Mouse (Mus musculus) liver, adult 2 months (tissue): Measurements from ENCODE around the gene Mtx1. TPM values are rescaled to one million over a fixed set of nuclear protein-coding genes. Genes with fewer than 3 reads are reported as not detected.

ENCODE experiments used
- DNase-seq: peaks from one replicate; pipeline ENCODE4 v3.0.0-alpha.2; 2011; ENCODE audit warnings: low read depth, low spot score; ENCODE audit errors: extremely low read depth
- H3K27ac ChIP-seq: fragments of 200-500 bp; replicated peaks from 2 replicates; pipeline ENCODE4 v1.5.1; 2012; ENCODE audit warnings: low read depth, mild to moderate bottlenecking, control low read depth, inconsistent platforms, low read length; ENCODE audit not compliant: insufficient read depth
- H3K27me3 ChIP-seq: fragments of 200-500 bp; 2 replicates; pipeline ENCODE4 v1.6.1; 2012; ENCODE audit warnings: mild to moderate bottlenecking, moderate library complexity, low read length, inconsistent platforms; ENCODE audit not compliant: control insufficient read depth, insufficient read depth
- H3K36me3 ChIP-seq: fragments of 200-500 bp; 2 replicates; pipeline ENCODE4 v1.6.1; 2012; ENCODE audit warnings: low read length, inconsistent platforms; ENCODE audit not compliant: control insufficient read depth, insufficient read depth
- H3K4me1 ChIP-seq: fragments of 200-500 bp; 2 replicates; pipeline ENCODE4 v1.6.1; 2011; ENCODE audit warnings: low read length; ENCODE audit not compliant: control insufficient read depth, insufficient read depth
- H3K4me3 ChIP-seq: fragments of 200-500 bp; 2 replicates; pipeline ENCODE4 v1.5.1; 2011; ENCODE audit warnings: low read depth, mild to moderate bottlenecking, control low read depth, low read length, moderate library complexity; ENCODE audit not compliant: insufficient read depth
- H3K79me2 ChIP-seq: fragments of 200-500 bp; 2 replicates; pipeline ENCODE4 v1.6.1; 2012; ENCODE audit warnings: inconsistent platforms, mild to moderate bottlenecking, low read length, moderate library complexity; ENCODE audit not compliant: control insufficient read depth, insufficient read depth
- H3K9ac ChIP-seq: fragments of 200-500 bp; 2 replicates; pipeline ENCODE4 v1.6.1; 2012; ENCODE audit warnings: low read depth, mild to moderate bottlenecking, control low read depth, inconsistent platforms, low read length
- CTCF ChIP-seq: fragments of 200-500 bp; IDR thresholded peaks from 2 replicates; pipeline ENCODE4 v1.5.1; 2011; ENCODE audit warnings: low read depth, low read length, control low read depth
- POLR2A ChIP-seq: fragments of 200-500 bp; IDR thresholded peaks from 2 replicates; pipeline ENCODE4 v1.6.1; 2011; ENCODE audit warnings: low read length, control low read depth; ENCODE audit not compliant: insufficient read depth; ENCODE audit errors: extremely low read depth
- WGBS: fragments of 180-500 bp; shearing (Covaris S2); methylation state at CpG from one replicate; pipeline ENCODE4 v1.1.7; 2018; 5-methylcytosine and 5-hydroxymethylcytosine counted together
- polyA plus RNA-seq: library from polyadenylated mRNA; depleted of rRNA; stranded (reverse); fragments of >200 nt; gene quantifications from 2 replicates; pipeline ENCODE4 v1.2.3, GENCODE M21; 2012
- total RNA-seq: library from RNA; depleted of rRNA; stranded (reverse); fragments of >200 nt; gene quantifications from 2 replicates; pipeline ENCODE4 v1.2.3, GENCODE M21; 2014

The Mtx1 gene
- total and polyA plus RNA-seq, 2 experiments = 105 to 167 TPM

DNA sequence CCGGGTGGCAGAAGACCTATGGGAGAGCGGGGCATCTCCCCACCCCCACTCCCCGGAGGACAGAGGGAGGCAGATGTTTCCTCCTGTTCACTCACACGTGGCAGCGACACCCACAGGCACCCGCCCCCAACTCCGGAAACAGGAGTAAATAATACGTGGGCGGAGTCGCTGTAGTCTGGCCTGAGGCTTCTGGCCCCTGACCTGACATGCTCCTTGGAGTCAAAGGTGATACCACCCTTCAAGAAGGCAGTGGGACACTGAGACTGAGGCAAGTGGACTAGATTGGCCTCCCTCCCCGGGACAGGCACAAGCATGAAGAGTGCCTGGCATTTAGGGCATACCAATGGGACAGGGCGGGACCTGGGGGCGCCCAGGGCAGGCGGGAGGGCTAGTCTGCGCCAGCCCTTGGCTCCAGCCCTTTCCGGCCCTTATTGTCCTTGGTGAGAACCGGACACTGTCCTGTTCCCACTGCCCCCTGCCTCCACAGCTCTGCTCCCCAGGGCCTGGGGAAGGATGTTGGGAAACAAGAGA, 24.5 kb upstream of the Mtx1 start:
- Histone ChIP-seq H3K36me3 (no peaks in the 10 kb centered on the region), H3K4me3 (no peak overlapping the region), H3K27ac (no peak overlapping the region), H3K27me3 (no peaks in the 10 kb centered on the region), H3K4me1 (peaks cover 13% of the 10 kb centered on the region), H3K9ac (no peak overlapping the region), H3K79me2 (no peaks in the 10 kb centered on the region)
- WGBS = 16% methylated on average over 17 of the region's 17 CpGs
- TF ChIP-seq POLR2A (no peak), CTCF (no peak)
- DNase-seq = no peak

DNA sequence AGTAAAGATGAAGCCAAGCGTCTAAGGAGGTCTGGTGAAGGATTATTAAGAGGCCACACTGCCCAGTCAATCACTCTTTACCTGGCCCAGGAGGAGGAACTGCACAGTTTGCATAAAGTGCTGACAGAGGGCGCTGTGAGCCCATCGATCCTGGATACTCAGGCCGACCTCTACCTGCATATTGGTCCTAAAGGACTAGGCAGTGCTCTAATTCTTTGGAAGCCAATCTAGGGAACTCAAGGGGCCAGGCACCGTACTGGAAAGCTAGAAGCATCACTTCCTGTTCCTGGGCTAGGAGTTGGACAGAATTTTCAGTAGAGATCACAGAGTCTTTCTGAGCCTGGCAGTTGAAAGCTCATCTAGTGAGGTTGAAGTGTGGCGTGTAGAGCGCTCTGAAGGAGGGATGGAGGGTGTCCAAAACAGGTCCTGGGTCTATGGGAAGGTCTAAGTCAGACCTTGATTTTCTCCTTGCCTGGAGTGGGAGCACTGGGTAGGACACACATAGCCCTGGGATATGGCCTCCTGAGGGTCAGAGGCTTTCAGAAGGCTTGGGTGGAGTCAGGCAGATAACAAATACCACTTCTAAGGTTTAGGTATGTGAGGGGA, 23.6 kb upstream of the Mtx1 start:
- WGBS = 22% methylated on average over 7 of the region's 7 CpGs
- peak; percentile 64 for DNase-seq

DNA sequence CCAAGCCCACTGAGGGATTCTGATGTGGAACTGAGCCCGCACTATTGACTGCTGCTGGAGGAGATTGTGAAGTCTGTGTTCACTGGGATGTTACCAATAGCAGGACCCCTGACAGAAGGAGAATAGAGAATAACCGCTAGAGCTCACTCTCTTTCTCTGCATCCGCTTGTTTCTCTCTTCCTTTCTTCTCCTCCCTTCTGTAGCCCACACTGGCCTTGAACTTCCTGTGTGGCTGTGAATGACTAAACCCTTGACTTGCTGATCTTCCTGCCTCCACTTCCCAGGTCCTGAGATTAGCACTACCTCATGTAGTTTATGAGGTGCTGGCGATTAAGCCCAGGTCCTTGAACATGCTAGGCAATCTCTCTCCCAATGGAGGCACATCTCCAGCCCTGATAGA, 20.6 kb upstream of the Mtx1 start:
- no peak overlapping the region for H3K27ac ChIP-seq
- H3K36me3 ChIP-seq = no peaks in the 10 kb centered on the region
- no peak for DNase-seq
- peaks cover 15% of the 10 kb centered on the region for H3K4me1 ChIP-seq
- H3K4me3 ChIP-seq = no peak overlapping the region
- TF ChIP-seq POLR2A = no peak
- TF ChIP-seq CTCF = no peak
- H3K79me2 ChIP-seq = no peaks in the 10 kb centered on the region
- H3K27me3 ChIP-seq = no peaks in the 10 kb centered on the region
- 80% methylated on average over 4 of the region's 4 CpGs for WGBS
- no peak overlapping the region for H3K9ac ChIP-seq

More for the DNA sequence above, 23.6 kb upstream of the Mtx1 start:
- Histone ChIP-seq H3K27me3 (no peaks in the 10 kb centered on the region), H3K36me3 (no peaks in the 10 kb centered on the region), H3K4me3 (no peak overlapping the region), H3K9ac (no peak overlapping the region), H3K27ac (no peak overlapping the region), H3K4me1 (peaks cover 13% of the 10 kb centered on the region), H3K79me2 (no peaks in the 10 kb centered on the region)
- TF ChIP-seq POLR2A (no peak), CTCF (peak; percentile 90)

DNA sequence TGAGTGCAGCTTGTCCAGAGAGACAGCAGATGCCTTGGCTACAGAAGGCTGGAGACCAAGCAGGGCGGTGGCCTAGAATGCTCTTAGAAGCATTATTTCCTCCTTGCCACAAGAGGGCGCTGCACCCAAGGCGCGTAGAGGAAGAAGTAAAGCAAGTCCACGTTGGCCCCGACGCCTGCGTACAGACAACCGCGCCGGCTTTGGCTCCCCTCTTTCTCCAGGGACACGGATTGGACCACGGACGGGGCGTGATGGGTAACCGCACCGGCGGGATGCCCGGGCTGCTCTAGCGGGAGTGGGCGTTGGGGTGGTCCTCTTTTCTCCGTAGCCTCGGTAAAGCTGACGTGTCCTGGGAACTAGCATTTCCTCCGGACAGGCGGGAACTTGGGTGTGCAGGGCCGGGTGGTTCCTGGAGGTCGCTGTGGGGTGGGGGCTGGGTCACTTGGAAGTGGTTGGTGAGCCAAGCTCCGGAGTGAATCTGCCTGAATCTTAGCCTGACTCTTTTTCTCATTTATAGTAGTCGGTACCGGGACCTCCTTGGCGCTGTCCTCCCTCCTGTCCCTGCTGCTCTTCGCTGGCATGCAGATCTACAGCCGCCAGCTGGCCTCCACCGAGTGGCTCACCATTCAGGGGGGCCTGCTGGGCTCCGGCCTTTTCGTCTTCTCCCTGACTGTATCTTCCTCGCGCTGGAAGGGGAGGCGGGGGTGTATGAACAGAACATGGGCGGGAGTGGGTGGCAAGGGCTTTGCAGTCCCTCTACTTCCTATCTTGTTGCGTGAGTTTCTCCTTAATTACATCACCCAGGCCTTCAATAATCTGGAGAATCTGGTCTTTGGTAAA, 19.6 kb upstream of the Mtx1 start, which contains the start of gene Trim46:
TSS of gene Trim46 (minus strand) at position 49 of the 840 bp plus-strand sequence.
- DNase-seq = peak; percentile 73
- Histone ChIP-seq H3K27ac (peak within 1 kb of the TSS; percentile 75), H3K4me1 (peaks cover 19% of the 10 kb centered on the region), H3K36me3 (no peaks in the 10 kb centered on the region), H3K9ac (peak within 1 kb of the TSS; percentile 82), H3K27me3 (no peaks in the 10 kb centered on the region), H3K79me2 (no peaks in the 10 kb centered on the region), H3K4me3 (peak within 1 kb of the TSS; percentile 74)
- TF ChIP-seq CTCF (peak; percentile 95), POLR2A (0 out of 2 replicates have a peak, but pooled peaks have one; percentile 25)
- WGBS = under 1% methylated on average over 42 of the region's 42 CpGs

DNA sequence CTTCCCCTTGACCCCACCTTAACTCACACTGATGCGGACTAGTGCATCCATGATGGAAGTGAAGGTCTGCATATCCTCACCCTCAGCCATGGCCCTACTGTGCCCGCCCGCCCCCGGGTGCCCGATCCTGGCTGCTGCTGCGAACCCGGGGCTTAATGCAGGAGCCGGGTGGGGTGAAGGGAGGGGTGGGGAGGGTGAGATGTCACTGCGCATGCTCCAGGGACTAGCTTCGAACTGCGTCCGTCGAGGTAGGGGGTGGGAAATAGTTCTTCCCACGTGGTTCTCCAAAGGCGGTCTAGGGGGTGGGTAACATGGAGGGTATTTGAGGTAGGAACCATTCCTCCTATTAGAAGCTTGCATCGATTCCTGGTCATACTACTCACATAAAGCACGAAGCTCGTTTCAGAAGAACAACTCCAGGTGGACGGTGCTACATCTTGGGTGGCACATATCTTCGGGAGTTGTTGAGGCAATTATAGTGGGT, 18.8 kb upstream of the Mtx1 start, which contains the start of gene Krtcap2:
TSS of gene Krtcap2 (plus strand) at position 279 of the 484 bp plus-strand sequence.
- H3K4me1 ChIP-seq = peaks cover 15% of the 10 kb centered on the region

More for the DNA sequence above, 18.8 kb upstream of the Mtx1 start, which contains the start of gene Krtcap2:
- H3K79me2 ChIP-seq = no peaks in the 10 kb centered on the region
- TF ChIP-seq CTCF = no peak
- TF ChIP-seq POLR2A = no peak
- H3K36me3 ChIP-seq = no peaks in the 10 kb centered on the region
- H3K9ac ChIP-seq = peak within 1 kb of the TSS; percentile 82
- no peak for DNase-seq
- peak within 1 kb of the TSS; percentile 74 for H3K4me3 ChIP-seq
- no peaks in the 10 kb centered on the region for H3K27me3 ChIP-seq
- 6% methylated on average over 20 of the region's 20 CpGs for WGBS
- H3K27ac ChIP-seq = peak within 1 kb of the TSS; percentile 75
